Mouse (Mus musculus): Measurements from ENCODE around the gene Apba1.
A peak's percentile ranks its signal among the peaks of the same experiment; 100 is the strongest.

Apba1 gene

GRCm38 (mm10) chr19:23946026-23946685 lies 187.5 kb downstream of the Apba1 start:
- no peak for DNase-seq

GRCm38 (mm10) chr19:23946751-23947150 lies 188.1 kb downstream of the Apba1 start:
- no peak for DNase-seq

- DNase-seq, result no peak
Measured at GRCm38 (mm10) chr19:23947871-23948270, 189.2 kb downstream of the Apba1 start.

- no peak for DNase-seq
Measured at GRCm38 (mm10) chr19:23948301-23949000, 189.8 kb downstream of the Apba1 start.

- DNase-seq, result no peak
Measured at GRCm38 (mm10) chr19:23955461-23955860, 196.8 kb downstream of the Apba1 start.

- DNase-seq, result no peak
Measured at GRCm38 (mm10) chr19:23956299-23956975, 197.8 kb downstream of the Apba1 start.

- DNase-seq, result no peak
Measured at GRCm38 (mm10) chr19:23957563-23957962, 198.9 kb downstream of the Apba1 start.

- DNase-seq, result no peak
Measured at GRCm38 (mm10) chr19:23958925-23959324, 200.2 kb downstream of the Apba1 start.

GRCm38 (mm10) chr19:23959870-23960269 lies 201.2 kb downstream of the Apba1 start:
- DNase-seq, result no peak

- DNase-seq, result peak; percentile 48 to 52
Measured at GRCm38 (mm10) chr19:23960275-23960674, 201.6 kb downstream of the Apba1 start.

GRCm38 (mm10) chr19:23960831-23961447 lies 202.3 kb downstream of the Apba1 start:
- DNase-seq, result no peak

- peak; percentile 82 to 85 for DNase-seq
Measured at GRCm38 (mm10) chr19:23961516-23961915, 202.8 kb downstream of the Apba1 start.

GRCm38 (mm10) chr19:23964401-23964910 lies 205.8 kb downstream of the Apba1 start:
- no peak for DNase-seq

- DNase-seq, result no peak
Measured at GRCm38 (mm10) chr19:23966376-23966775, 207.7 kb downstream of the Apba1 start.

GRCm38 (mm10) chr19:23967156-23967555 lies 208.5 kb downstream of the Apba1 start:
- DNase-seq, result peak; percentile 62 to 65

GRCm38 (mm10) chr19:23968125-23968861 lies 209.6 kb downstream of the Apba1 start:
- no peak for DNase-seq

- no peak for DNase-seq
Measured at GRCm38 (mm10) chr19:23968862-23969225, 210.2 kb downstream of the Apba1 start.

- DNase-seq, result no peak
Measured at GRCm38 (mm10) chr19:23970374-23970773, 211.7 kb downstream of the Apba1 start.

- DNase-seq, result no peak
Measured at GRCm38 (mm10) chr19:23971391-23971790, 212.7 kb downstream of the Apba1 start.

- peak; percentile 37 for DNase-seq
Measured at GRCm38 (mm10) chr19:23972881-23973649, 214.4 kb downstream of the Apba1 start.

- no peak for DNase-seq
Measured at GRCm38 (mm10) chr19:23977901-23978443, 219.3 kb downstream of the Apba1 start.

Measured in cerebellum, postnatal 36 days (tissue).